9 mouse cellular contexts compared by ENCODE assay signal in the genomic region with DNA sequence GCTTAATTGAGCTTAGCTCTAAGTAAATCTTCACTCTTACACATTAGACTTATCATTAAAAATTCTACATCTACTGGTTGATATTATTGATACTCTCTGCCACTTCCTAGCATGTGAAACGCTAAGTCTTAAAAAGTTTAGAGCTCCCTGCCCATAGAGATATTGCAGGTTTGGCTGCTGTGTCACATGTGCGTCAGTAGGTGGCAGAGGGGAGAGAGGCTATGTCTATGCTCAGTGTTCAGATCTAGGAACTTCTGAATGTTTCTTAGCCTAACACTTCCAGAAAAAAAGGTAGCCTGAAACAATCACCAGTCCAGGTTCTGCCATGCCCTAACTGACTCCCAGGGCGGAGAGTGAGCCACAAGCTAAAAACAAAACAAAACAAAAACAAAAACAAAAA.
DNase-seq lines count a peak whose midpoint lies in the region; ATAC-seq and TF ChIP-seq lines count a peak whose summit lies in the region.
"Had no signal": no experiment of that assay in that cellular context is flagged by ENCODE, and none has a peak within 500 bp of the region (broad histone marks: within the 10 kb centered on the region; RNA-seq: fewer than 3 reads in every experiment).

No protein-coding gene starts in this region.

- WGBS in forebrain, embryonic 11.5 days, result 56% methylated on average over 3 of the region's 3 CpGs
- WGBS in forebrain, embryonic 10.5 days, result 63% methylated on average over 3 of the region's 3 CpGs
- 55% methylated on average over 3 of the region's 3 CpGs for WGBS in lung, adult 2 months
- WGBS in bone marrow, adult 2 months, result 40% methylated on average over 3 of the region's 3 CpGs

- DNase-seq in forebrain, embryonic 11.5 days (ENCODE audit: low spot score), result no peak
- DNase-seq in forebrain, embryonic 10.5 days (ENCODE audit: extremely low spot score, low spot score), result no peak
- no peak for DNase-seq in lung, adult 2 months
- no peak for DNase-seq in lung, postnatal 14 days
- DNase-seq in cerebellum, postnatal 36 days, result no peak
- no peak for DNase-seq in cerebellum, adult 11 months

- no peak overlapping the region for H3K4me3 ChIP-seq in forebrain, embryonic 11.5 days (ENCODE audit: low read depth, low read length)
- no peak overlapping the region for H3K4me3 ChIP-seq in forebrain, embryonic 10.5 days
- H3K4me3 ChIP-seq in lung, adult 2 months (replicated peaks; ENCODE audit: extremely low read depth, low read depth, low read length), result no peak overlapping the region
- no peak overlapping the region for H3K4me3 ChIP-seq in bone marrow, adult 2 months (replicated peaks; ENCODE audit: control insufficient read depth, low read depth, low read length)
- H3K4me3 ChIP-seq: heart, embryonic 12.5 days had no signal

- H3K27ac ChIP-seq in forebrain, embryonic 11.5 days (ENCODE audit: low read depth, low read length), result no peak overlapping the region
- H3K27ac ChIP-seq in forebrain, embryonic 10.5 days, result no peak overlapping the region
- H3K27ac ChIP-seq in bone marrow, adult 2 months (ENCODE audit: control insufficient read depth, insufficient read depth, low read depth, low read length, poor library complexity), result no peak overlapping the region

- TF ChIP-seq CTCF in lung, adult 2 months (IDR thresholded peaks at IDR 0.05; ENCODE audit: insufficient read depth, low read length), result peak; percentile 56
- 0 out of 2 replicates have a peak, but pooled peaks have one; percentile 16 for TF ChIP-seq CTCF in bone marrow, adult 2 months (IDR thresholded peaks at IDR 0.05; ENCODE audit: control insufficient read depth, insufficient read depth, low read length)

- H3K27me3 ChIP-seq in forebrain, embryonic 11.5 days (ENCODE audit: control insufficient read depth, insufficient read depth, low read length), result no peaks in the 10 kb centered on the region
- no peaks in the 10 kb centered on the region for H3K27me3 ChIP-seq in forebrain, embryonic 10.5 days (ENCODE audit: poor library complexity, severe bottlenecking)
- H3K27me3 ChIP-seq: heart, embryonic 12.5 days had no signal

- ATAC-seq in forebrain, embryonic 11.5 days (replicated peaks; ENCODE audit: low FRiP score), result peak; percentile 60; the same call in 1 of the 2 replicates
- peak; percentile 71; the same call in 1 of the 2 replicates for ATAC-seq in megakaryocyte-erythroid progenitor cell, adult 5-6 weeks (replicated peaks; ENCODE audit: low FRiP score, low TSS enrichment, poor library complexity, severe bottlenecking)

- H3K9me3 ChIP-seq in forebrain, embryonic 11.5 days (ENCODE audit: control insufficient read depth, low read length), result no peaks in the 10 kb centered on the region
- no peaks in the 10 kb centered on the region for H3K9me3 ChIP-seq in forebrain, embryonic 10.5 days
- H3K9me3 ChIP-seq: heart, embryonic 12.5 days had no signal

- H3K36me3 ChIP-seq in forebrain, embryonic 11.5 days (ENCODE audit: control insufficient read depth, insufficient read depth, low read length), result no peaks in the 10 kb centered on the region
- no peaks in the 10 kb centered on the region for H3K36me3 ChIP-seq in forebrain, embryonic 10.5 days (replicated peaks)
- H3K36me3 ChIP-seq: heart, embryonic 12.5 days had no signal

- no peaks in the 10 kb centered on the region for H3K4me1 ChIP-seq in forebrain, embryonic 11.5 days (replicated peaks; ENCODE audit: control insufficient read depth, insufficient read depth, low read length)
- H3K4me1 ChIP-seq in forebrain, embryonic 10.5 days, result no peaks in the 10 kb centered on the region
- no peaks in the 10 kb centered on the region for H3K4me1 ChIP-seq in lung, adult 2 months (ENCODE audit: control insufficient read depth, insufficient read depth, low read length)
- no peaks in the 10 kb centered on the region for H3K4me1 ChIP-seq in bone marrow, adult 2 months (ENCODE audit: control insufficient read depth, insufficient read depth, low read length)
- H3K4me1 ChIP-seq: heart, embryonic 12.5 days had no signal

- TF ChIP-seq POLR2A in lung, adult 2 months (IDR thresholded peaks at IDR 0.05; ENCODE audit: borderline replicate concordance, extremely low read depth, low read depth, low read length), result no peak
- TF ChIP-seq POLR2A in bone marrow, adult 2 months (IDR thresholded peaks at IDR 0.05; ENCODE audit: borderline replicate concordance, control insufficient read depth, low read depth, low read length), result no peak

- H3K4me2 ChIP-seq in forebrain, embryonic 11.5 days (ENCODE audit: low read depth, low read length, severe bottlenecking), result no peak overlapping the region
- H3K4me2 ChIP-seq: heart, embryonic 12.5 days had no signal

- no peak overlapping the region for H3K9ac ChIP-seq in forebrain, embryonic 11.5 days (ENCODE audit: low read length)
- H3K9ac ChIP-seq: heart, embryonic 12.5 days had no signal
